Mouse (Mus musculus): ENCODE measurements around the gene Epo.

Epo gene

DNA sequence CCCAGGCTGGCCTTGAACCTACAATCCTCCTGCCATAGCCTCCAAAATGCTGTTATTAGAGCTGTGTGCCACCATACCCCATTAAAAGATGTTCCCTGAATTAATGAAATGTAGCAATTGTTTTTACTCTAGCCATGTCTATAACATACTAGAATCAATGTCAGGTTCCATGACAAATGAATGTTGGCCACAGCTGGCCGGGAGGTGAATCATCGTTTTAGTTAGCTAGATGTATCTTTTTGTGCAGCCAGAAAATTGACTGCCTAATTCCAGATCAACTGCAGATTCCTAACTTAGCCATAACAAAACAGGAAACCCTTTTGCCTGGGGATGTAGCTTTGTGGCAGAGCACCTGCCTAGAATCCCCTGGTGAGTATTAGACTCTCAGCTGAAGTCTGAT lies 16.8 kb upstream of the Epo start:
- Histone ChIP-seq H3K4me3 (replicated peaks; ENCODE audit: low read length) (no peak overlapping the region), H3K9me3 (ENCODE audit: low read length) (no peaks in the 10 kb centered on the region), H3K27me3 (ENCODE audit: insufficient read depth, low read length) (peaks cover 19% of the 10 kb centered on the region), H3K4me1 (replicated peaks; ENCODE audit: low read depth, low read length) (peaks cover 17% of the 10 kb centered on the region), H3K36me3 (ENCODE audit: insufficient read depth, low read length) (no peaks in the 10 kb centered on the region)
- TF ChIP-seq CTCF (conservative IDR thresholded peaks at IDR 0.05; ENCODE audit: low read length) (no peak), POU5F1 (IDR thresholded peaks at IDR 0.05; ENCODE audit: borderline replicate concordance, low read length) (no peak), NANOG (IDR thresholded peaks at IDR 0.05; ENCODE audit: borderline replicate concordance, low read length) (no peak)

DNA sequence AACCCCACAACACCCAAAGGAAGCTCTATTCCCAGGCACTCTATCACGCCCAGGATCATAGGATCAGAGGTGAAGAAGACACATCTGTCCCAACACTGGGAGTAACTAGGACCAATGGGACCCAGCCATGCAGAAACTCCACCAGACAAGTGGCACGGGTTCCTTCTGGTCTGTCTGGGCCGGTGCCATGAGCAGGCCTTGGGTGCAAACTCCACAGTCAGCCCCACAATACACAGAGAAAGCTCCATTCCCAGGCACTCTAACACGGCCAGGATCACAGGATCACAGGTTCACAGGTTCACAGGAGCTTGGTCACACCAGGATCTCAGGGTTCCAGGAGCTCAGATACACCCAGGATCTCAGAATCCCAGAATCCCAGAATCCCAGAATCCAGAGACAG lies 12.6 kb upstream of the Epo start:
- no peaks in the 10 kb centered on the region for H3K27me3 ChIP-seq (ENCODE audit: insufficient read depth, low read length)
- TF ChIP-seq NANOG (IDR thresholded peaks at IDR 0.05; ENCODE audit: borderline replicate concordance, low read length) (no peak), POU5F1 (IDR thresholded peaks at IDR 0.05; ENCODE audit: borderline replicate concordance, low read length) (no peak), CTCF (conservative IDR thresholded peaks at IDR 0.05; ENCODE audit: low read length) (no peak)
- no peaks in the 10 kb centered on the region for H3K36me3 ChIP-seq (ENCODE audit: insufficient read depth, low read length)
- H3K9me3 ChIP-seq (ENCODE audit: low read length), result no peaks in the 10 kb centered on the region
- H3K4me3 ChIP-seq (replicated peaks; ENCODE audit: low read length), result no peak overlapping the region
- H3K4me1 ChIP-seq (replicated peaks; ENCODE audit: low read depth, low read length), result no peaks in the 10 kb centered on the region

GRCm38 (mm10) chr5:137544926-137545325 lies 11.9 kb upstream of the Epo start:
- Histone ChIP-seq H3K9me3 (ENCODE audit: low read length) (no peaks in the 10 kb centered on the region), H3K4me1 (replicated peaks; ENCODE audit: low read depth, low read length) (no peaks in the 10 kb centered on the region), H3K27me3 (ENCODE audit: insufficient read depth, low read length) (no peaks in the 10 kb centered on the region), H3K4me3 (replicated peaks; ENCODE audit: low read length) (no peak overlapping the region), H3K36me3 (ENCODE audit: insufficient read depth, low read length) (no peaks in the 10 kb centered on the region)
- no peak for TF ChIP-seq CTCF (conservative IDR thresholded peaks at IDR 0.05; ENCODE audit: low read length)
- TF ChIP-seq NANOG (IDR thresholded peaks at IDR 0.05; ENCODE audit: borderline replicate concordance, low read length), result no peak
- TF ChIP-seq POU5F1 (IDR thresholded peaks at IDR 0.05; ENCODE audit: borderline replicate concordance, low read length), result no peak

DNA sequence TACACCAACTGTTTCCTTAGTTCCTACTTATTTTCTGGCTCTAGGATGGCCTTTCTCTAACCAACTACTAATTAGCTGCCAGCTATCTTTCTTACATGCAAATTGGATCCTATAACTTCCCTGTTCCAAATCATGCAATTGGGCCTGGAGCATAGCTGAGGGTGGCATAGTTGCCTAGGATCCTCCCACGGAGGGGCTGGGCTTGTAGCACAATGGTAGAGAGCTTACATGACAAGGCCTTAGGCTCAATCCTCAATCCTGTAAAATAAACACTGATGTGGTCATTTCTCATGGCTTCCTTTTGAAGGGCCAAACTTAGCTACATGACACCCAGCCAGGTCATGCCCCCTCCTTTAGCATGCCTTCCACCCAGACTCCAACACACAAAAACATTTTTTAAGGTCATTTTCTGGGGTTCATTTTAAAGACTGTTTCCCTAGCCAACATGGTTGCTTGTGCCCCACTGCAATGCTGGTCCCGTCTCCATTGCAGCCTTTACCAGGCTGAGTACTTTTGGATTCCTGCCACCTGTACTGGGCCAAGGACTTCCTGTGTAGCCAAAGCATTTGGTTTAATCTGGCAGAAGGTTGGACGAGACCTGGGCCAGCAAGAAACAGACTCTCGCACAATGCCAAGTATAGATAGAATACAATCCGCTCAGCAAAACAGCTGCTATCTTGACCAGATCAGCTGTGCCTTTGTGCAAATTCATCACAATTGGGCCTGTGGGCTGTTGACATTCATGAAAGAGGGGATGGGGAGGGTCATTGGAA lies 8.9 kb upstream of the Epo start:
- Histone ChIP-seq H3K27me3 (ENCODE audit: insufficient read depth, low read length) (0 out of 2 replicates have a peak, but pooled peaks cover 5% of the 10 kb centered on the region), H3K9me3 (ENCODE audit: low read length) (no peaks in the 10 kb centered on the region), H3K4me3 (replicated peaks; ENCODE audit: low read length) (no peak overlapping the region), H3K36me3 (ENCODE audit: insufficient read depth, low read length) (no peaks in the 10 kb centered on the region), H3K4me1 (replicated peaks; ENCODE audit: low read depth, low read length) (0 out of 2 replicates have a peak, but pooled peaks cover 5% of the 10 kb centered on the region)
- TF ChIP-seq CTCF (conservative IDR thresholded peaks at IDR 0.05; ENCODE audit: low read length) (no peak), NANOG (IDR thresholded peaks at IDR 0.05; ENCODE audit: borderline replicate concordance, low read length) (no peak), POU5F1 (IDR thresholded peaks at IDR 0.05; ENCODE audit: borderline replicate concordance, low read length) (no peak)

GRCm38 (mm10) chr5:137540991-137541390 lies 7.9 kb upstream of the Epo start:
- Histone ChIP-seq H3K27me3 (ENCODE audit: insufficient read depth, low read length) (peaks cover 11% of the 10 kb centered on the region), H3K4me3 (replicated peaks; ENCODE audit: low read length) (no peak overlapping the region), H3K9me3 (ENCODE audit: low read length) (no peaks in the 10 kb centered on the region), H3K36me3 (ENCODE audit: insufficient read depth, low read length) (no peaks in the 10 kb centered on the region), H3K4me1 (replicated peaks; ENCODE audit: low read depth, low read length) (0 out of 2 replicates have a peak, but pooled peaks cover 5% of the 10 kb centered on the region)
- no peak for TF ChIP-seq NANOG (IDR thresholded peaks at IDR 0.05; ENCODE audit: borderline replicate concordance, low read length)
- TF ChIP-seq POU5F1 (IDR thresholded peaks at IDR 0.05; ENCODE audit: borderline replicate concordance, low read length), result no peak
- TF ChIP-seq CTCF (conservative IDR thresholded peaks at IDR 0.05; ENCODE audit: low read length), result no peak

DNA sequence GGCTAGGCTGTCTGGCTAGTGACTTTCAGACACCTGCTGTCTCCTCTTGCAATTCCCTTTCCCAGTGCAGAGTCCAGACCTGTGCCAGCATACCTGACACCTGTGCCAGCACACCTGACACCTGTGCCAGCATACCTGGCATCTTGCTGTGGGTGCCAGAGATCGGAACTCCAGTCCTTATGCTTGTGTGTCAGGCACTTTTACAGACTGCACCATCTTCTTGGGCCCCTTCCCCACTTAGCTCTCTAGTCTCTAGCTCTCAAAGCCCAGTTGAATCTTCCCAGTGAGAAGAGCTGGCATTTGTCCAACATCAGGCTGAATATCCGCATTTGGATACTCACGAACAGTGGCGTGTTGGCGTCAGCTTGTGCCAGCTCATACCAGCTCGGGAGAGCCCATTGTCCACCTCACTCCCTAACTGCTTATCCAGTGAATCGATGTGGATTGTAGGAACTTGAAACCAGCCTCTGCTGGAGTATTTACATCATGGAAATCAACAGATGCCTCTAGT lies 6.3 kb upstream of the Epo start:
- no peaks in the 10 kb centered on the region for H3K9me3 ChIP-seq (ENCODE audit: low read length)
- peaks cover 11% of the 10 kb centered on the region for H3K27me3 ChIP-seq (ENCODE audit: insufficient read depth, low read length)
- 0 out of 2 replicates have a peak, but pooled peaks cover 5% of the 10 kb centered on the region for H3K4me1 ChIP-seq (replicated peaks; ENCODE audit: low read depth, low read length)
- no peak overlapping the region for H3K4me3 ChIP-seq (replicated peaks; ENCODE audit: low read length)
- no peak for TF ChIP-seq CTCF (conservative IDR thresholded peaks at IDR 0.05; ENCODE audit: low read length)
- no peak for TF ChIP-seq NANOG (IDR thresholded peaks at IDR 0.05; ENCODE audit: borderline replicate concordance, low read length)
- TF ChIP-seq POU5F1 (IDR thresholded peaks at IDR 0.05; ENCODE audit: borderline replicate concordance, low read length), result no peak
- H3K36me3 ChIP-seq (ENCODE audit: insufficient read depth, low read length), result no peaks in the 10 kb centered on the region

DNA sequence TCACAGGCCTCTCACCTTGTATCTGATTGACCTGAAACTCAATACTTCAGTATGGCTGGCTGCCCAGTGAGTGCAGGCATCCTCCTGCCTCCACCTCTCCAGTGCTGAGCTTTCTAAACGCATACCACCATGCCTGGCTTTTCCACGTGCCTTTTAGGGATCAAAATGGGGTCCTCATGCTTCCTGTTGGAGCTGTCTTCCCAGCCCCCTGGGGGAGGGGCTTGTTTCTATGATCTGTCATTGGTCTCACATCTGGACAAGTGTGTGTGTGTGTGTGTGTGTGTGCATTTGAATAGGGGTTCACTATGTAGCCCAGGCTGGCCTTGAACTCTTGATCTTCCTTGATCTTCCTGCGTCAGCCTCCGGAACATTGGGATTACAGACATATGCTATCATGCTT lies 4.4 kb upstream of the Epo start:
- peaks cover 11% of the 10 kb centered on the region for H3K4me1 ChIP-seq (replicated peaks; ENCODE audit: low read depth, low read length)
- no peaks in the 10 kb centered on the region for H3K36me3 ChIP-seq (ENCODE audit: insufficient read depth, low read length)
- H3K9me3 ChIP-seq (ENCODE audit: low read length), result no peaks in the 10 kb centered on the region
- peaks cover 11% of the 10 kb centered on the region for H3K27me3 ChIP-seq (ENCODE audit: insufficient read depth, low read length)
- H3K4me3 ChIP-seq (replicated peaks; ENCODE audit: low read length), result no peak overlapping the region
- no peak for TF ChIP-seq POU5F1 (IDR thresholded peaks at IDR 0.05; ENCODE audit: borderline replicate concordance, low read length)
- TF ChIP-seq NANOG (IDR thresholded peaks at IDR 0.05; ENCODE audit: borderline replicate concordance, low read length), result no peak
- TF ChIP-seq CTCF (conservative IDR thresholded peaks at IDR 0.05; ENCODE audit: low read length), result no peak

GRCm38 (mm10) chr5:137535318-137535717 lies 2.3 kb upstream of the Epo start:
- no peaks in the 10 kb centered on the region for H3K9me3 ChIP-seq (ENCODE audit: low read length)
- H3K36me3 ChIP-seq (ENCODE audit: insufficient read depth, low read length), result peaks cover 1% of the 10 kb centered on the region
- H3K4me3 ChIP-seq (replicated peaks; ENCODE audit: low read length), result no peak overlapping the region
- TF ChIP-seq POU5F1 (IDR thresholded peaks at IDR 0.05; ENCODE audit: borderline replicate concordance, low read length) (no peak), CTCF (conservative IDR thresholded peaks at IDR 0.05; ENCODE audit: low read length) (no peak), NANOG (IDR thresholded peaks at IDR 0.05; ENCODE audit: borderline replicate concordance, low read length) (no peak)
- peaks cover 20% of the 10 kb centered on the region for H3K27me3 ChIP-seq (ENCODE audit: insufficient read depth, low read length)
- peaks cover 26% of the 10 kb centered on the region for H3K4me1 ChIP-seq (replicated peaks; ENCODE audit: low read depth, low read length)
